Mouse (Mus musculus) embryonic fibroblast, embryonic 13.5 days (primary cell): ENCODE measurements around the gene Wdr38. TPM values are rescaled to one million over a fixed set of nuclear protein-coding genes. Genes with fewer than 3 reads are reported as not detected.

Experiments used
- H3K27ac ChIP-seq: 2 replicates; pipeline ENCODE4 v1.5.1; 2012; ENCODE audit warnings: low read length, control low read depth, inconsistent platforms; ENCODE audit not compliant: insufficient read depth
- H3K4me1 ChIP-seq: 2 replicates; pipeline ENCODE4 v1.6.1; 2011; ENCODE audit warnings: low read length; ENCODE audit not compliant: control insufficient read depth, insufficient read depth
- H3K4me3 ChIP-seq: 2 replicates; pipeline ENCODE4 v1.5.1; 2011; ENCODE audit warnings: mild to moderate bottlenecking, control low read depth, low read length; ENCODE audit not compliant: insufficient read depth
- CTCF ChIP-seq: IDR thresholded peaks from 2 replicates; pipeline ENCODE4 v1.5.1; 2011; ENCODE audit warnings: mild to moderate bottlenecking, control low read depth, low read length, moderate library complexity, borderline replicate concordance; ENCODE audit not compliant: insufficient read depth
- POLR2A ChIP-seq: IDR thresholded peaks from 2 replicates; pipeline ENCODE4 v1.6.1; 2011; ENCODE audit warnings: low read depth, mild to moderate bottlenecking, control low read depth, low read length, moderate library complexity
- polyA plus RNA-seq: library from polyadenylated mRNA; stranded (reverse); fragments of >200 nt; gene quantifications from 2 replicates; pipeline ENCODE4 v1.2.4, GENCODE M21; 2011; ENCODE audit warnings: low read depth; ENCODE audit not compliant: missing spikeins, insufficient read length

Gene Wdr38
- 0.26 and 0.67 TPM in 2 replicates for polyA plus RNA-seq

DNA sequence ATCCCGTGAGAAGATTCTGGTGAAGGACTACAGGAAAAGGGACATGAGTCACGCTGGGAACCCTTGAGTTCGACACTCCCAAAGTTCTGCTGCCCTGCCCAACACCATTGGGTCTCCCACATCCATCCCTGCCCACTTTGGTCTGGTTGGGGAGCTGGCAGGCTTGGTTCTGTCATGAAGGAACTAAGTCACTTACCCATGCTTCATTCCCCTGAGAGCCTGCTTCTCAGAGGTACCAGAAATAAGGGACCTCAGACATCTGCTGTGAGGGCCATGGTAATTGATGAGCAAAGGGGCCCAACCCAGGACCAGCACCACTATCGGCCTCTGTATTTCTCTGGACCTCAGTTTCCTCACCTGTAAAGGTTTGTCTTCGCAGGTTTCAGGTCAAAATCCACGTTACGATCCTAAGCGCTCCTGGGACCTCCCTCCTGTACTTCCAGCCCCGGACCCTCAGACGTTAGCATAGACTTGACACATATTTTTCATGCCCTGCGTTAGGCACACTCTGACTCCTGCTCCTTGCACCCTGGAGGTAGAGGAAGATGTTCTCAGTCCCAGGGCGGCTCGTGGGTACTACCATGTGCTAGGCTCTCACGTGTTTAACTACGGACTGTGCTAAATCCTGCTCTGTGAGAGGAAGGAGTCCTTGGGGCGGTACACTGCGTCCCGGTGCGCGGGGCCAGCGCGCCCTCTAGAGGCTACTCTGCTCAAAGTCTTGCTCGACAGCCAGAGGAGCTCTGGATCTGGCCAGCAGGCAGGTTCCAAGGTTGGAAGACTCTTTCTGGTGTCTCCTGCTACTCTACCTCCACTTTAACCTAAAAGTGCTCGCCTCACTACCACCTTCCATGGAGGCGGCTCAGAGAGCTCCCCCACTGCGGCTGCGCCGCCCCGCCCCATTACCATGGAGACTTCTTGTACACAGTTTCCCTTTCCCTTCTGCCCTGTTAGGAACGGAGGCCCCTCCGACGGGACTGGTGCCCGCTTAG is at the start of gene Wdr38:
Gene Wdr38 (plus strand): TSS at position 91 of the 989 bp plus-strand sequence.
- H3K4me1 ChIP-seq = peaks cover 1% of the 10 kb centered on the region; the same call in 1 of the 2 replicates
- peak within 1 kb of the TSS; percentile 20 for H3K4me3 ChIP-seq
- TF ChIP-seq POLR2A (peak; percentile 55), CTCF (peak; percentile 81)
- H3K27ac ChIP-seq = no peak within 1 kb of the TSS

DNA sequence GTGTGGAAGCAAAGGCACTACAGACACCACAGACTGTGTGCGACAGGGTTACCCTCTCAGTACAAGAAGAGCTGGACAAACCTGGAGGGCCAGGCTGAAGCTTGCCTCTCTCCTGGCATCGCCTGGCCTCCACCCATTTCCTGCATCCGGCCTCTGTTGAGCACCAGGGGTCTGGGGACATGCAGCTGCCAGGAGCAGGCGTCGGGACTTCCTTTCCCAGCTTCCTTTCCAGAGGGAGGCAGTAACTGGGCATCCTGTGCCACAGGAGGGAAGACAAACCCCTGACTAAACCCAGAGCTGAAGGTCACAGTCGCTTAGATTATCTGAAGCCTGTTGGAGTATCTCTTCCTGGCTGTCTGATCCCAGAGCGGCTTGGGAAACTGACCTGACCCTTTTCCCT is 49.7 kb upstream of the Wdr38 start:
- no peak overlapping the region for H3K4me3 ChIP-seq
- no peak overlapping the region for H3K27ac ChIP-seq
- no peaks in the 10 kb centered on the region for H3K4me1 ChIP-seq
- TF ChIP-seq CTCF (no peak), POLR2A (no peak)

DNA sequence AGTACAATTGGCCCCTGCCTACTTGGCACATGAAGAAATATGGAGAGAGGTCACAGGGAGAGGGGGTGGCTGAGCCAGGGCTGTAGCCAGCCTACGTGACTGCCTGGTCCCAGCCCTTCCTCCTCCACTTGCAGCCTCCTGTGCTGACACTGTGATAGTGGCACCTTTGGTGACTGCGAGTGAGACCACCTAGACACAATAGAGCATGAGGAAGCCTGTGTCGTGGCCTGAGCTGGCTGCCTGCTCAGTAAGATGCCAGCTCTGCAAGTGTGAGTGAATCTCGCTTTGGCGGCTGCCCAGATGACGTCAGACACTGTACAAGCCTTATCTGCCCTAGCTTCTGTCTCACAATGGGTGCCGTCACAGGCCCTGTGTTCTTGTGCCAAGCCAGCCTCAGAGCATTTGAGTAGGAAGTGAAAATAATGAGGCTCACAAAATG is 47.0 kb upstream of the Wdr38 start:
- no peaks in the 10 kb centered on the region for H3K4me1 ChIP-seq
- no peak overlapping the region for H3K27ac ChIP-seq
- H3K4me3 ChIP-seq = no peak overlapping the region
- TF ChIP-seq POLR2A (no peak), CTCF (no peak)

DNA sequence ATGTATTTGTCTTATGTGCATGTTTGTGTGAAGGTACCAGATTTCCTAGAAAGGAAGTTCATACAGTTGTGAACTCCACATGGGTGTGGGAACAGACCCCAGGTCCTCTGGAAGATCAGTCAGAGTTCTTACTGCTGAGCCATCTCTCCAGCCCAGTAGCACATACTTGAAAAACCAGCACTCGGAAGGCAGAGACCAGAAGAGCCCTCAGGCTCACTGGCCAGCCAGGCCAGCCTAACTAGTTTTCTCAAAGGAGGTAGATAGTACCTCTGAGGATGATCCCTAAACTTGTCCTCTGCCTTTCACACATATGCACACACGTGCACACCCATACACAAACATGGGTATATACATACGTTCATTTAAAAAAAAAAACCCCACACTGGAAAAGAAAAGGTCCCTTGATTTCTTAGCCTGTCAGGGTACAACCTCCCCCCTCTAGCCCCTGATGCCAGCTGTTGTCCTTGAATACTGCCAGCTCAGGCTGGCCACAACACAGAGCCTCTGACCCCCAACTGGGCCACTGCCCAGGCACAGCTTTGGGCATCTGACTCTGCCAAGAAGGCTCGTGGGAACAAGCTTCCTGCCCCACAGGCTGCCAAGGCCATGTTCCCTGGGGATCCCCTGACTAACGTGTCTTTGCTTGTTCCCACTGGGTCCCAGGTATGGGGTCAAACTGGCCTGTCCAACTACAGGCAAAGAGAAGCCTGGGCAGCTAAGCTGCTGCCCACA is 44.0 kb upstream of the Wdr38 start:
- no peaks in the 10 kb centered on the region for H3K4me1 ChIP-seq
- H3K4me3 ChIP-seq = no peak overlapping the region
- no peak overlapping the region for H3K27ac ChIP-seq
- TF ChIP-seq CTCF (no peak), POLR2A (no peak)

DNA sequence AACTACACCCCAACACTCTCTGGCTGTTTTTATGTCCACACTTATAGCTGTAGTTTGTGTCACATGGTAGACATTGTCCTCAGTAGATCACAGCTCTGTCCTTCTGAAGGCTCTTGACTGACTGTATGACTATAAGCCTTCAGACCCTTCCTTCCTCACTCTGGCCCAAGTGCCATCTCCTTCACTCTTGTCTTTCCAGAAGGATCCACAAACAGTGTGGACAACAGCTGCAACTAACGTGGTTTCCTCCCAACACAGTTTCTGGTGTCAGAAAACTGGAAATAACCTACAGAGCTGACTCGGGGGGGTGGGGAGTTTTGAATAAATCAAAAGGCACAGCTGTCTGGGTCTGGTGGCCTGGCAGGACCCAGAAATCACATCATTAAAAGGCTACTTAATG is 41.2 kb upstream of the Wdr38 start:
- TF ChIP-seq POLR2A (no peak), CTCF (no peak)
- H3K4me3 ChIP-seq = no peak overlapping the region
- no peak overlapping the region for H3K27ac ChIP-seq
- no peaks in the 10 kb centered on the region for H3K4me1 ChIP-seq

DNA sequence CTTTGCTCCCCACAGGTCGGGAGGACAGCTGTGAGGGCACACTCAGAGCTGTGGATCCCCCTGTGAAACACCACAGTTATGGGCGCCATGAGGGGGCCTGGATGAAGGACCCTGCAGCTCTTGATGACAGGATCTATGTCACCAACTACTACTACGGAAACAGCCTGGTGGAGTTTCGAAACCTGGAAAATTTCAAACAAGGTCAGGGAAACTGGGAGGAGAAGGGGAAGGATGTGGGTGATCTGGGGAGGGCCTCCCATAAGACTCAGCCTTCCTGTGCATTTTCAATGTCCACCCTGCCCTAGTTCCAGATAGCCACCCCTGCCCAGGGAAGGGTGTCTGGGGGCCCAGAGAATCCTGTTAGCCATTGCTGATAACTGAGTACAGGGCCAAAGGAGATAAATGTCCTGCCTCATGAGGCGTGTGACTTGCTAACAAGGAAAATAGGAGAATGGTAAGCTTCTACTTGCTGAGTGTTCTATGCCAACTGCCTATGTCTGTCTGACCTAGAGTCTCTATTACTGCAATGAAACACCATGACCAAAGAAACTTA is 39.5 kb upstream of the Wdr38 start:
- Histone ChIP-seq H3K27ac (no peak overlapping the region), H3K4me1 (no peaks in the 10 kb centered on the region), H3K4me3 (no peak overlapping the region)
- TF ChIP-seq POLR2A = no peak
- no peak for TF ChIP-seq CTCF

DNA sequence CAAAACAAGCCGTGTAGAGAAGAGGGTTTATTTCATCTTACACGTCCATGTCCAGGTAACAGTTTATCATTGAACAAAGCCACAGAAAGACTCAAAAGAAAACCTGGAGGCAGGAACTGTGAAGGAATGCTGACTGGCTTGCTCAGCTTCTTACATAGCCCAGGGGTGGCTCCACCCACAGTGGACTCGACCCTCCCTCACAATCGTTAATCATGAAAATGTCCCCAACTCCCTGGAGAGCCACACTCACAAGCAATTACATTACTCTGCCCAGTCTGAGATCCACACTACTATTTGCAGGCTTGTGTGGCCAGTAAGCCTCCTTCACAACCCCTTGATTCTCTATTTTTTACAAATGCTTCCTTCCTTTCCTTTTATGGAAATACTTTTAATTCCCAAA is 33.1 kb upstream of the Wdr38 start:
- H3K4me1 ChIP-seq = no peaks in the 10 kb centered on the region
- TF ChIP-seq CTCF = no peak
- no peak for TF ChIP-seq POLR2A

DNA sequence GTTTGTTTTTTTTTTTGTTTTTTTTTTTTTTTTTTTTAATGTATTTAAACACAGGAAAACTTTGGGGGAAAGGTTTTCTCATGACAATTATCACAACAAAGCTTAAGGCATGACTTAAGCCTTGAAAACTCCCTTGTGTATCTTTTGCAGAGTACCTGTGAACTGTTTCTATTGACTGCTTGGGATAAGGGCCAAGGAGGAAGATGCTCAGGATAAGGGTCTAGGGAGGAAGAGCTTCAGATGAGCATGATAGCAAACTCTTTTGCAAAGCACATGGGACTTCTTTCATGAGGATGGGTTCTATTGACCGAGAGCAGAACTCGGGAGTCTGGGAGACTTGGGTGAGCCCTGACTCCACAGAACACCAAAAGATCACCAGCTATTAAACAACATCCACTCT is 27.6 kb upstream of the Wdr38 start:
- H3K27ac ChIP-seq = no peak overlapping the region
- TF ChIP-seq CTCF = no peak
- no peak for TF ChIP-seq POLR2A
- H3K4me1 ChIP-seq = peaks cover 2% of the 10 kb centered on the region; the same call in 1 of the 2 replicates
- no peak overlapping the region for H3K4me3 ChIP-seq

More for the DNA sequence above, 33.1 kb upstream of the Wdr38 start:
- no peak overlapping the region for H3K27ac ChIP-seq
- no peak overlapping the region for H3K4me3 ChIP-seq

DNA sequence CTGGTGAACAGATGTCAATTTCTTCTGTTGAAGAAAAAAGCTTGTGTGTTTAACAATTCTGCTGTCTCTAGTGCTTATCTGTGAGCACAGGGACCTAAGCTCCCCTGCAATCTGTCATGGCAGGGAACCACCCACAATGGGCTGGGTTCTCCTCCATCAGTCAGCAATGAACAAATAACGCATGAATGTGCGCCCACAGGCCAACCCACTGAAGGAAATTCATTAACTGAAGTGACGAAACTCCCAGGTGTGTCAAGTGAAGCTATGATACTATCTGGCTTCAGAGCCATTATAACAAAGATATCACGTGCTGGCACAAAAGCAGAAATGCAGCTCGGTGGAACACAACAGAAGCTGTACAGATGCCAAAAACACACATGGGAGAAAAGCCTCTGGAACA is 27.2 kb upstream of the Wdr38 start:
- Histone ChIP-seq H3K27ac (no peak overlapping the region), H3K4me1 (peaks cover 2% of the 10 kb centered on the region; the same call in 1 of the 2 replicates)

More for the DNA sequence above, 27.2 kb upstream of the Wdr38 start:
- TF ChIP-seq CTCF = no peak
- TF ChIP-seq POLR2A = no peak
- H3K4me3 ChIP-seq = no peak overlapping the region
